Mouse (Mus musculus): ENCODE measurements at regions not wholly inside any gene's neighbourhood (a gene's known extent, or its start where the extent isn't known, plus 50 kb on each side); places are given as distances from the start of the nearest gene placed in this dataset.

- DNase-seq (ENCODE audit: low spot score in 2 of 2): no peak
These were observed 281.8 kb upstream of the Htr2a start for GRCm38 (mm10) chr14:74358730-74359444.

GRCm38 (mm10) chr14:74359663-74360552, 280.7 kb upstream of the Htr2a start:
- no peak for DNase-seq (ENCODE audit: low spot score in 2 of 2)

DNA sequence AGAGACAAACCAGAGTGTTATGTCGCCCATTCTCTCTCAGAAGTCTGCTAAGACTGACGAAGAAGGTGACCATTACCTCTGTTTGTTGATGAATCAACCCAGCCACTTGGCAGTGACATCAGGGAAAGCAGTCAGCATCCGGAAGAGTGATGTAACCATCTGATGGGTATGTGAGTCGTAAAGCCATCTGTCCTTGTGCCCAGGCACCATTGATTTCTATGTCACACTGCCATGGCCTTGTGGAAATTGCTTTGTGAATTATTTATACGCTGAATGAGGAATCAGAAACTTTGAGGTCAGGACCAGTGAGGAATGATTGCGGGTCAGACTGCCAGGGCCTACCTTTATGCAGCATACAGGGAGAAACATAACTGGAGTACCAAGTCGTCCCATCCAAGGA, 256.2 kb upstream of the Htr2a start:
- DNase-seq (ENCODE audit: low spot score in 2 of 2): no peak

DNA sequence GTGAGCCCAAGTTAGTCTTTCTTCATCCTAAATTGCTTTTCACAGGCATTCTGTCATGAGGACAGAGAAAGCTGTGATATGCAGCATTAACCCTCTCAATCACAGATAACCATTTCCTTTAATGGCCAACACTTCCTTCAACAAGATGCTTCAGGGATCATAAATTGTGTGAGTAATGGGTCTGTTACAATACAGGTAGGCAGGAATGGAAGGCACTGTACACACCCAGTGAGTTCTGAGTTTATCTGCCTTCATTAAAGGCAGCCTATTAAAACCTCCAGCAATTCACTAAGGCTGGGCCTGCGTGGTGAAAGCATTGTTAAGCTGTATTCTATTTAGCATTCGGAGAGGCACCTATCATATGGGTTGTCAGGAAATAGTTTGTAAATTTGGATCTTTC, 248.2 kb upstream of the Htr2a start:
- no peak for DNase-seq (ENCODE audit: low spot score in 2 of 2)

DNA sequence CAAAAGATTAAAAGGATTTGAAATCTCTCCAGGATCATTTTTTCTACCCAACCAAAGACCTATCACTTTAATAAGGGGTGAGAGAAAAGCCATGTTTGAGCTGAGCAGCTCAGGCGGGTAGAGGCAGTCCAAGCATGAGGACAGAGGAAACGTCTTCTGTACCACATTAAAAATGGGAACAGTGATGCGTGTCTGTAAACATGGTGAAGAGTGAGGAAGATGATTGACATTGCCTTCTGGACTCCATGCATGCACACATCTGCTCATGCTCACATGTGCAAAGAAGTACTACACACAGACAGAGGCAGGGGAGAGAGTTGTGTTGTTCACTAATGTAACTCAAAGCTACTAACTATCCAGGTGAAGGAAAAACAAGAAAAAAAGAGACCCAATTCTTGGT, 243.4 kb upstream of the Htr2a start:
- no peak for DNase-seq (ENCODE audit: low spot score in 2 of 2)

GRCm38 (mm10) chr14:74409441-74409840, 231.2 kb upstream of the Htr2a start:
- DNase-seq (ENCODE audit: low spot score in 2 of 2): peak; percentile 58 to 83

GRCm38 (mm10) chr14:74428226-74428625, 212.4 kb upstream of the Htr2a start:
- peak in 1 of 2 experiments; percentile 6 for DNase-seq (ENCODE audit: low spot score in 2 of 2)

DNA sequence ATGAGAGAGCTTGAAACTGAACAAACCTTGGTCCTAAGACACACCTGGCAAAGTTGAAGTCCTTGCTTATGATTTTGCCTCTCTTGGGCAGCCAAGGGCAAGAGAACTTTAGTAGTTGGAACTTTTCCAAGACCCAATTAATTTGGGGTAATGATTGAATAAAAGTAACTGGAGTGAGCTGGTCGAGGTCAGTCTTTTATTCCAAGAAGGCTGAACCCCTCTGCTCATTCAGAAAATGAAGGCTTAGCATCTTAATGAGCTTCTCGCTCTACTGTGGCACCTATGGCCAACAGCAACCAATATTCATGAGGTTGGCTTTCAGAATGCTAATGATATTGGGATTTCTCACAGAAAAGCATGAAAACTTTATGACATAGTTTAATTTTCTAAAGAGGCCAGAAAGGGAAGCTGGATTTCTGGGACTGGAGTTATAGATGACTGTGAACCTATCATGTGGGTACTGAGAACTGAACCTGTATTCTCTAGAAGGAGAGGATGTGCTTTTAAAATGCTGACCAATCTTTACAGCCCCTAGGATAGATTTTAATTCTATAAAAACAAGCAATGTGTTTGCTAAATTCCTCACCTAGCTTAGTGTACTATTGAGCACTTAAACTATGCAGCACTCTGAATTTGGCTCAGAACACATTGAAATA, 176.5 kb upstream of the Htr2a start:
- no peak for DNase-seq (ENCODE audit: low spot score in 2 of 2)

GRCm38 (mm10) chr14:74495504-74495903, 145.1 kb upstream of the Htr2a start:
- DNase-seq (ENCODE audit: low spot score in 2 of 2): no peak

DNA sequence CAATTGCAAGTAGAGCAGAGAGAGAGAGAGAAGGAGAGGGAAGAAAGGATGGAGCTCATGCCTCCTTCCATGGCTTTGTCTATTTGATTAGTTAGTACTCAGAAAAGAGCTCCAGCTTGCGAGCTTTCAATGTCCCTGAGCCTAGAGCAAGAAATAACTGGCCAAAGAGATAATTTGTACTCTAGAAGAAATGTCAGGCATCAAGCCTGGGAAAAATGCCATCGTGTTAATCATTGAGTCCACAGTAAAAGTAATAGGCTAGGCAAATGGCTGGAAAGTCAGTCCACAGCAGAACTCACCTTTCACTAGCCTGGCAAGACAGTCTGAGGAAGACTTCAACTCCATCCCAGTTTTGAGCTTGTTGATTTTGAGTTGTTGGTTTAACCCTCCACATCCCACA, 129.1 kb upstream of the Htr2a start:
- DNase-seq (ENCODE audit: low spot score in 2 of 2): no peak

DNA sequence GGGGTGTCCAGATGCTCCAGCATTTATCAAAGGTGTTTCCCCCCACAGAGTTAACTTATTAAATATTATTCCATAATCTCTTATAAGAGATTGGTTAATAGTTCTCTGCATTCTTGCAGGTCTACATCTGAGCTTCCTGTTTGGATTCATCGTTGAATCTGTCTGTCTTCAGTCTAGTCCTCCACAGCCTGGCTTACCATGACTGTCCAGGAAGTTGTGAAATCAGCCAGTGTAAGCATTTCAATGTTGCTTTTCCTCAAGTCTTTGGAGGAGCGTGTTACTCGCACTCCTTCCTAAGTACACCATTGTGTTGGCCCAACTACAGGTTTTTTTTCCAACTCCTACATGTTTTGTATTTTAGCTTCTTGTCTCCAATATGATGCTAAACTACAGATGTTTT, 124.2 kb upstream of the Htr2a start:
- DNase-seq (ENCODE audit: low spot score in 2 of 2): no peak

GRCm38 (mm10) chr14:74519531-74519930, 121.1 kb upstream of the Htr2a start:
- DNase-seq (ENCODE audit: low spot score in 2 of 2): no peak

DNA sequence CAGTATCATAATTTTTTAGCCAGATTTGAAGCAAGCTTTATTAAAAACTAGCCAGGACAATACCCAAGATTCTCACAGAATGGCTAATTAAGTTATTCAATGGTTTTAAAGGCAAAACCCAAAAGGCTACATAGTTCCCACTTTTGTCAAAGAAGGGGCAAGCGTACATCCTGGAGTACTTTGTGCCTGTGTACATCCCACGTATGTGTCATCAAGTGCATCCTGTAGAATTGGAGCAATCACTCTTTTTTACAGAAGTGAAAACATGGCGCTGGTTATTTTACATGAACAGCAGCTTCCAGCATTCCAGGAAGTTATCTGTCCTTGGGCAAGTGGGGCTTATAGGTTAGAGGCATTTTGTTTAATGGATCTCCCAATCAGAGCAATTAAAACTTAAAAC, 119.0 kb upstream of the Htr2a start:
- no peak for DNase-seq (ENCODE audit: low spot score in 2 of 2)

- DNase-seq (ENCODE audit: low spot score in 2 of 2): no peak
These were observed 113.4 kb upstream of the Htr2a start for GRCm38 (mm10) chr14:74527246-74527645.

GRCm38 (mm10) chr14:74529368-74529951, 111.2 kb upstream of the Htr2a start:
- DNase-seq (ENCODE audit: low spot score in 2 of 2): no peak

- DNase-seq (ENCODE audit: low spot score in 2 of 2): peak in 1 of 2 experiments; percentile 4
These were observed 102.5 kb upstream of the Htr2a start for GRCm38 (mm10) chr14:74538187-74538586.

DNA sequence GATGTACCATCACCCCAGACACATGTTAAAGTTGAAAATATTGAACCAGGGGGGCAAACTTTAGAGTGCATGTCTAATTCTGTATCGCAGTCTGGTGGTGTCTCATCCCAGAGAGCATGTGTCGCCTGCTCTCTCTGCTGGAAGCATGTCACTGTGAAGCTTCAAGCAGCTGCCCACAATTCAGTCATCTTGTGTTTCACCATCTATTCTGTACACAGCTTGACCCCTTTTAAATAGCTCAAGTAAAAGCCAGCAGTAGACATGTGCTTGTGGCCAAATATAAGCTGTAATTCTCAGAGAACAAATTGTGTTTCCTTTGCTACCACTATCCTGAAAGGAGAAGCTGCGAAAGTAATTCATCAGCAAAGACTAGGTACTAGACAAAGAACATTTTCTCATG, 96.6 kb upstream of the Htr2a start:
- no peak for DNase-seq (ENCODE audit: low spot score in 2 of 2)

DNA sequence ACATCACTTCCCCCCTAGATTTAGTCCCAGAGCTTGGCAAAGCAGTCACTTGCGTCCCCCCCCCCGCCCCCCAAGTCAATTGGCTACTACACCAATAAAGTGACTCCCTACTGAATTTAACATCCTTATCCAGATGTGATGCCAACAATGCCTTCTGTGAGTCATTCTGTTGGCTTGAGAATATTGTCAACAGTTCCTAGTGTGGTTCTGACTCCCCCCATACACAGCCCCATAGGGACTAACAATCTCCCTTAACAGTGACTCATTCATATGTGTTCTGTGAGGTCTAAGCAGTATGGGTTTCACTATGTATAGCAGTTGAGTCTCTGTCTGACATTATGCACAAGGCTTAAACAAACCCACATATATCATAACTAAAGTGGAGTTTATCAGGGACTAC, 89.5 kb upstream of the Htr2a start:
- DNase-seq (ENCODE audit: low spot score in 2 of 2): no peak

DNA sequence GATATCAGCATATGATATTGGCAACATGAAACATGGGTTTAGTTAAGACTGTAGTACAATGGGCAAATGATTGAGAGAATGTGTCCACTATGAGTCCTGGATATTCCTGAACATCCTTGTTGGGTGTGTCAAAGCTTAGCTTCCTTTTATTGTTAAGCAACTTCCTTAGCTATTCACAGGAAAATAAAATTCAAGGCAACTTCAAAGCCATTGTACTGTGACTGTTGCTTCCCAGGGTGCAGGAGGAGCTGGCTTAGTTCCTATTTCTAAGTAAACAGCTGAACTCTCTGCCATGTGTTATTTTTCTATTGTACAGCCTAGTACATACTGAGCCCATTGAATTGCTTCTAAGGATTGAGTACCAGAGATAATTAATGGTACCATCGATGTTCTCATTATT, 87.0 kb upstream of the Htr2a start:
- no peak for DNase-seq (ENCODE audit: low spot score in 2 of 2)

- no peak for DNase-seq (ENCODE audit: low spot score in 2 of 2)
These were observed 82.3 kb upstream of the Htr2a start for GRCm38 (mm10) chr14:74558359-74558758.

All from left cerebral cortex, adult 18-20 months (tissue).